Mouse (Mus musculus): ENCODE data around the gene Sptbn4.
A peak's percentile ranks its signal among the peaks of the same experiment; 100 is the strongest.

Sptbn4 gene

DNA sequence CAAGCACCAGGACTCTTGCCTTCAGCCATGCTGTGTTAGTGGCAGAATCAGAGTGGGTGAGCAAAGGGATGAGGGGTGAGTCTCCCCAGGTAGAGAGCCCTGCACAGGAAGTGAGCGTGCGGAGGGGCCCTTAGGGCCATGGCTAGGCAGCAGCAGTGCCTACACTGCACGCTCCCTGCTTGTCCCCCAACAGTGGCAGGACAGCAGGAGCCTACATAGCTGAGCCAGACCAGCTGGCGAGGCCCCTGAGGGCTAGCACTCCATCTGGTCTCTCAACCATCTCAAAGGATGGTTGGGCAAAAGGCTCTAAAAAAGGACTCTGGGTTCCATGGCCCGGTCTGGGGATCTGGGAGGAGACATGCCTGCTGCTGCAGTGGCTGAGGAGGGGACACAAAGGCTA lies 63.4 kb downstream of the Sptbn4 start:
- DNase-seq (ENCODE audit: low spot score in 2 of 2), result no peak

GRCm38 (mm10) chr7:27383233-27383632 lies 64.3 kb downstream of the Sptbn4 start:
- DNase-seq (ENCODE audit: low spot score in 2 of 2), result no peak

- no peak for DNase-seq (ENCODE audit: low spot score in 2 of 2)
These were observed 65.9 kb downstream of the Sptbn4 start for GRCm38 (mm10) chr7:27381560-27381959.

DNA sequence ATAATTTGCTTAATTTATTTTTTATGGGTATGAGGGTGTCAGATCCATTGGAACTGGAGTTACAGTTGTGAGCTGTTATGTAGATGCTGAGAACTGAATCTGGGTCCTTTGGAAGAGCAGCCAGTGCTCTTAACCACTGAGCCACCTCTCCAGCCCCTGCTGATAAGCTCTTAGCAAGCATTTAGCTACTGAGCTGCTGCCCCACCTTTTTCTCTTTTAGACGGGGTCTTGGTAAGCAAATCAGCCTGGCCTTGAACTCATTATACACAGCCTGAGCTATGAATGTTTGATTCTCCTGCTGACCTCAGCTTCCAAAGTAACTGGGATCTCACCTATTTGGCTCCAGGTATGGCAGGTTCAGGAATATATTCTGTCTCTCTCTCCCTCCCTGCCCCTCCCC lies 66.5 kb downstream of the Sptbn4 start:
- DNase-seq (ENCODE audit: low spot score in 2 of 2), result no peak

GRCm38 (mm10) chr7:27379836-27380235 lies 67.7 kb downstream of the Sptbn4 start:
- DNase-seq (ENCODE audit: low spot score in 2 of 2), result no peak

DNA sequence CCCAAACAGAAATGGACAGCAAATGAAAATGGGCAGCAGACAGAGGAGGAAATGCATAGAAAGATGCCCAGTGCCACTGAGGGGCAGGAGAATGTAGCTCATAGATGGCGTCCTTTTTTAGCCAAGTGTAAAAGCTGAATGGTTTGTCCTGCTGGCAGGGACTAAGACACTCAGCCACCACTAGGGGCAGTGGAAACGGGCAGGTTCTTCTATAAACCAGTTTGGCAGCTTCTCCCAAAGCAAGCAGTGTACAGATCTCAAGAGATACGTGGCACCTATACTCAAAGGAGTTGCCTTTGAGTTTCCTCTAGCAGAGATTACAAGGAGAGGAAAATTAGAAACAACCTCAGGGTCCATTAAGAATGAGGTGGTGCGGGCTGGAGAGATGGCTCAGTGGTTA lies 69.1 kb downstream of the Sptbn4 start:
- DNase-seq (ENCODE audit: low spot score in 2 of 2), result peak in 1 of 2 experiments; percentile 60

DNA sequence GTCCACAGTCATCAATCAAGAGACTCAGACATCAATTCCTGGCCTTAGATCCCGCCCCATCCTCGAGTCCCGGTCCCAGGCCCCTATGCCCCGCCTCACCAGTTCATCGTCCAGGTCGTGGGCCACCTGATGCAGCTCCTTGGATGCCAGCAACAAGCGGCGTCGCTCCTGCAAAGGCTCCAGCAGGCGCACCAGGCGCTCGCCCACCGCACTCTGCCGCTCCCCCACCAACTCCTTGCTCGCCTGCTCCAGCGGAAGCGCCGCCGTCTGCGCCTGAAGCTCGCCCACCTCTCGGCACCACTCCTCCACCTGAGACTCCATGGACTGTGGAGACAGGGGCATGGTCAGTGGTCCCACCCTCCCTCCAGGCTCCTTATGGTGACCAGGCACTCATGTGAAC lies 72.2 kb downstream of the Sptbn4 start:
- peak; percentile 57 to 68 for DNase-seq (ENCODE audit: low spot score in 2 of 2)

GRCm38 (mm10) chr7:27371715-27372462 lies 75.6 kb downstream of the Sptbn4 start:
- DNase-seq (ENCODE audit: low spot score in 2 of 2), result peak in 1 of 2 experiments; percentile 28

GRCm38 (mm10) chr7:27369111-27369510 lies 78.4 kb downstream of the Sptbn4 start:
- peak in 1 of 2 experiments; percentile 31 for DNase-seq (ENCODE audit: low spot score in 2 of 2)

DNA sequence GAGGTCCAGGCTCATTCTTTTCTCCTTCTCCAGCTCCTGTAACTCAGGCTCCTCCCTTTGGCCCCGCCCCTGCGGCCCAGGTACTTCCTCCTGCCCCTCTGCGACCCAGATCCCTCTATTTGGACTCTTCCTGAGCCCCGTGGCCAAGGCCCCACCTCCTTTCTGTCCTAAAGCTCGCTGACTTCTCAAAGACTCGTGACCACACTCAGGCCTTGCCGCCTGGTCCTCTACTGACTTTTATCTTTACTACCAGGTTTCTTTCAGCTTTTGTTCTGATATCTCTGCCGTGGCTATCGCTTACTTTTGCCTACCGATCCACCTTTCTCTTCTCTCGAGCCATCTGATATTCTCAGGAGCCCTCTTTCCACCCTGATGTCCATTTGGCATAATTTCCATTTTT lies 79.5 kb downstream of the Sptbn4 start:
- DNase-seq (ENCODE audit: low spot score in 2 of 2), result no peak

DNA sequence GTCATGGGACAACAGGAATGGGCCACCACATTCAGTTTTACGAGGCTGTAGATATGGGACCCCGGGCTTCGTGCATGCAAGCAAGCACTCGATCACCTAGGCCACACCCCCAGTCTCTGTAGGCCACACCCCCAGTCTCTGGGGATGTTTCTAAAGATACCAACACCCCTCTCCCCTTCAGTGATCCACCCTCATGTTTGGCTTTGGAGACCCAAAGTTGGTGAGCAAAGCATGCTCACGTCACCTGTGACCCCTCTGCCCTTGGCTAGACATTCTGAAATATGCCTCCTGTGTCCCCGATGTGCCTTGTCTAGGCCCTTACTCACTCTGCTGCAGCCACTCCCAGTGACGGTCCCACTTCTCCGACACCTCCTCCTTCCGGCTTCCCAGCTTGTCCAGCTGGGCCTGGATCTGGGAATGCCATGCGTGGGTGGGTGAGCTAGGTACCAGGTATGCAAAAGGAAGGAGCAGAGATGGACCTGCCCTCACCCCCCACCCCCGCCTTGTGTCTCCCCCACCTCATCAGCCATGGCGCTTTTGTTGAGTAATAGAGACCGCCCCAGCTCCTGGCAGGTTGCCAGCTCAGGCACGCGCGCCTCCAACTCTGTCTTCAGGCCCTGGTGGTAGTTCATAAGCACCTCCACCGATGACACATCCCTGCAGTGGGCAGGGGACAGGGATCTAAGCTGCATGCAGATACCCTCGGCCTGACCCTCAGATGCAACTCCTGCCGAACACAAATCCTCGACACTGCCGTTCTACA lies 81.2 kb downstream of the Sptbn4 start:
- no peak for DNase-seq (ENCODE audit: low spot score in 2 of 2)

- DNase-seq (ENCODE audit: low spot score in 2 of 2), result no peak
These were observed 83.1 kb downstream of the Sptbn4 start for GRCm38 (mm10) chr7:27364379-27364778.

DNA sequence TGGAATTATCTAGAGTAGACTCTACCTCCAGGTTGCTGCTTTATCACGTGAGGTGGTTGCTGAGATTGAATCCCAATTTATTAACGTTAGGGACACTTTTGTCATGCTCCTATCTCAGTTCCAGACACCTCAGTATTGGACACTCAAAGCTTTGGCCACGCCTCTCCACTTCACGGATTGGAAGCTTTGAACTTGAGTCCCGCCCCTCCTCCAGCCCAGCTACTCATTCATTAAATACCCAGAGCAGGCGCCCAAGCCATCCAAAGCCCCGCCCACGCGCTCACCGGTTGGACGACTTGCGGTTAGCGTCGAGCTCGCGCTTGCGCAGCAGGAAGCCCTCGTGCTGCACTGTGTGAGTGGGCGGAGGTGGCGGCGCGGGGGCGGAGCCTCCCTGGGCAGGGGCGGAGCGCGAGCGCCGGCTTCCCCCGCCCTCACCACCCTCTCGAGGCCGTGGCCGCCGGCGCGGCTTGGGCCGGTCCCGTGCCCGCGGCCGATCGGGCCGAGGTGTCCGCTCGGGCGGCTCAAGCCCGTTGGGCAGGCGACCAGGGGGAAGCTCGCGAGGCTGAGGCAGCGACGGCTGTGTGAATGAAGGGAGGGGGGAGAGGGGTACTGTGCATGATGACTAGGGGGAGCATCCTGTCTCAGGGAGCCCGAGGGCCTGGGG lies 86.1 kb downstream of the Sptbn4 start:
- DNase-seq (ENCODE audit: low spot score in 2 of 2), result peak; percentile 100

GRCm38 (mm10) chr7:27360749-27361148 lies 86.7 kb downstream of the Sptbn4 start:
- no peak for DNase-seq (ENCODE audit: low spot score in 2 of 2)

- DNase-seq (ENCODE audit: low spot score in 2 of 2), result no peak
These were observed 87.7 kb downstream of the Sptbn4 start for GRCm38 (mm10) chr7:27359706-27360358.

DNA sequence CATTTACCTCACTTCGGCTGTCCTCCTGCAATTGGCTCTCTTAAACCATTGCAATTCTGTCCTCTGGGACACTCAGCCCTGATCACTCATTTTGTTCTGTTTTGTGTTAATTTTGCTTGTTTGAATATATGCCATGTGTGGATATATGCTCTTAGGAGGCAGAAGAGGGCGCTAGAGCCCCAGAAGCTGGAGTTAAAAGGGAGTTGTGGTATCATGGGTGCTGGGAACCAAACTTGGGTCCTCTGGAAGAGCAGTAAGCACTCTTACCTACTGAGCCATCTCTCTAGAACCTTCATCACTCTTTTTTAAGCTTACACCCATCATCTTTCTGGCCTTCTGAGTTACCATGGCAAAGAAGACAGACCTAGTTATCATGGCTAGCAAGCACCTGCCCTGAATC lies 88.3 kb downstream of the Sptbn4 start:
- no peak for DNase-seq (ENCODE audit: low spot score in 2 of 2)

GRCm38 (mm10) chr7:27357595-27357978 lies 89.9 kb downstream of the Sptbn4 start:
- no peak for DNase-seq (ENCODE audit: low spot score in 2 of 2)

DNA sequence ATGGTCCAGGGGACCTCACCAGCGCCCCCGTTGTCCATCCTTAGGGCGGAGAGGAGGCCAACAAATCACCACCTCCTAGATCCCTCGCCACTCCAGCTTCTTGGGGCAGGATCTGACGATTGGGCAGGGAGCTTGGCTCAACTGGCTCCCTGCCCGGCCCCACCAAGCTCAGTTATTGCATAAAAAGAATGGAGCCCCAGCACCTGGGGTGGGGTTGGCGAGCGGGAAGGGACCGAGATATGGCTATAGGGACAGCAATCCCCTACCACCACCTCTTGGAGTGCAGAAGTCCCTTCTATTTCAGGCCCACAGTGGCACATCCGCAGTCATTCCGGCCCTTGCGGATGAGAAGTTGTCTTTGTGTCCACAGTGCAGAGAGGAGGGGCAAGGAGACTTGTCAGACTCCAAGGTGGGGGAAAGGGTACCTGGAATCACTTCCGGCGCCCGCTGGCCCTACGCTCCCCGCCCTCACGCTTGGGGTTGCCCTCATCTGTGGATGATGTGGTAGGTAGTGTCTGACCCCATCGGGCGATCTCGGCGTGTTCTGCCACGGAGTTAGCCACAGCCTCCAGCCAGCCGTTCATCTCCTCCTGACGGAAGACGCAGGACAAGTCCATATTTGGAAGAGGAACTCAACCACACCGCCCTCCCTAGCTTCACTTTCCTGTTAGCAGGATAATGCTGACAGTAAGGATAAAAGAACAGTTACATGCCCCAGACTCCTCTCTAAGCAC lies 90.5 kb downstream of the Sptbn4 start, which contains the start of gene Gm20479:
TSS of gene Gm20479 (minus strand) at position 559 of the 734 bp plus-strand sequence.
- peak; percentile 34 to 50 for DNase-seq (ENCODE audit: low spot score in 2 of 2)

DNA sequence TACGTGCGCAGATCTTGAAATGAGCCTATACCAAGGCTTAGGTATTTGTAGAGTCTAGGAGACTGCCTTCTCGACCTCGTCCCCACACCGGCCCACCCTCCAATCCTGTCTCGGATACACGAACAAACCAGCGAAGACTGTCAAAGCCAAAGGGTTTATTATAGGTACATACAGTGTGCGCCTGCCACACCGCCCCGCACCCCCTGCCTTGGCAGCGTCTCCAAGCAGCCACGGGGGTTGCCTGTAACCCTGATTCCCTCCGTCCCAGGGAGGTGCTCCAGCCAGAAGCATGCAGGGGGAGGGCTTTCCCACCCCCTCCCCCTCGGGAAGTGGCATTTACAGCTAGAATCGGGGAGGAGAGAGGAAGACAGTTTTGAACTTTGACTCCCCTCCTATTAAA lies 91.2 kb downstream of the Sptbn4 start:
- peak in 1 of 2 experiments; percentile 52 for DNase-seq (ENCODE audit: low spot score in 2 of 2)

DNA sequence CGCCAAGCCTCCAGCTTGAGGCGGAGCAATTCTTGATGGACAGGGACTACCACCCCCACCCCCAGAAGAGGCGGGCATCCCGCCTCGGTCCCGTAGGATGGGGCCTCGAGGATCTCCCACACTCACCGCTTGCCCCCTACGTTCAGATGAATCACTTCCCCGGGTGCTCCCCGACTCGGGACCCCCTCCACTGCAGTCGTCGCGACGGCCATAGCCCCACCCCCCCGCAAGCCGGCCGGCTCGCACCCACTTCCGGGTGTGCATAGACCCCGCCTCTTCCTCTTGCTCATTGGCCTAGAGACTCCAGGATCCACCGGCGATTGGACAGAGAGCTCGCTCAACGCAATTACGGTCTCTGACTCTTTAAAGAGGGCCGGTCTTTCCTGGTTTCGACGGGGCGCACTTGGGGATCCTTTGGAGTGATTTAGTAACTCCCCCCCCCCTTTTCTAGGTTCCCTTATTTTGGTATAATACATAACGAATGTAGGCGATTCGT lies 91.7 kb downstream of the Sptbn4 start, which contains the start of gene Shkbp1:
TSS of gene Shkbp1 (minus strand) at position 275 of the 496 bp plus-strand sequence.
- DNase-seq (ENCODE audit: low spot score in 2 of 2), result peak; percentile 92 to 94

DNA sequence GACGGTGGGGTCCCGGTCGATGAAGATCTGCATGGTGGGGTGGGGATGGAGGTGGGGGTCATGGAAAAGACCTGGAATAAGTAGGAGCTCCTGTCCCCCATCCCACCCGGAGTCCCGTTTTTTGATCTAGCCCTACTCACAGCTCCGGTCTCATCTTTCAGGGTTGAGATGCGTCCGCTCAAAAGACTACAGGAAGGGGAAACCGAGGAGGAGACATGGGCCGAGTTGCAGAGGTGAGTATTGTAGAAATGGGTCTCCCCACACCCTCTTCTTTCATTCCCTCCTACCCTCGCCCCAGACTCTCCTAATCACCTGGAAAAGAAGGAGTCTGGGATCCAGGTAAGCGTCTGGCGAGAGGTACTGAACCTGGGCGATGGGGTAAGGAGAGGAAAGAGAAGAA lies 92.2 kb downstream of the Sptbn4 start:
- DNase-seq (ENCODE audit: low spot score in 2 of 2), result peak in 1 of 2 experiments; percentile 31
